Mouse (Mus musculus): ENCODE measurements around the gene Lzts3. TPM values are rescaled to one million over a fixed set of nuclear protein-coding genes. Genes with fewer than 3 reads are reported as not detected.

Gene Lzts3
- polyA plus RNA-seq, 1 experiment: 5.9 TPM

Other genes starting within 250 kb of the Lzts3 start
- gene Cpxm1, start 245.2 kb downstream of the Lzts3 start, polyA plus RNA-seq (2012; rRNA removed): 99.0 and 108 TPM in 2 replicates
- not detected in 2 replicates for gene Gm28372, start 237.6 kb downstream of the Lzts3 start, polyA plus RNA-seq (2012; rRNA removed)
- not detected in 2 replicates for gene 1700020A23Rik, start 237.5 kb downstream of the Lzts3 start, polyA plus RNA-seq (2012; rRNA removed)
- gene Tmem239, start 236.3 kb downstream of the Lzts3 start, polyA plus RNA-seq (2012; rRNA removed): not detected in 2 replicates
- 77.3 and 89.2 TPM in 2 replicates for gene Vps16, start 218.5 kb downstream of the Lzts3 start, polyA plus RNA-seq (2012; rRNA removed)
- 20.6 and 24.2 TPM in 2 replicates for gene Pced1a, start 218.1 kb downstream of the Lzts3 start, polyA plus RNA-seq (2012; rRNA removed)
- 88.9 and 90.1 TPM in 2 replicates for gene Ptpra, start 192.5 kb downstream of the Lzts3 start, polyA plus RNA-seq (2012; rRNA removed)
- gene Mrps26, start 79.1 kb downstream of the Lzts3 start, polyA plus RNA-seq (2012; rRNA removed): 49.7 and 56.9 TPM in 2 replicates
- gene Oxt, start 66.6 kb downstream of the Lzts3 start, polyA plus RNA-seq (2012; rRNA removed): not detected in 2 replicates
- not detected in 2 replicates for gene Avp, start 60.2 kb downstream of the Lzts3 start, polyA plus RNA-seq (2012; rRNA removed)
- gene Fastkd5, start 12.8 kb downstream of the Lzts3 start, polyA plus RNA-seq (2012; rRNA removed): 4.4 and 4.9 TPM in 2 replicates
- 5.8 and 6.9 TPM in 2 replicates for gene Ubox5, start 12.8 kb downstream of the Lzts3 start, polyA plus RNA-seq (2012; rRNA removed)
- 115 and 119 TPM in 2 replicates for gene Ddrgk1, start 21.9 kb upstream of the Lzts3 start, polyA plus RNA-seq (2012; rRNA removed)
- 32.4 and 46.0 TPM in 2 replicates for gene Itpa, start 24.8 kb upstream of the Lzts3 start, polyA plus RNA-seq (2012; rRNA removed)
- 0.77 and 0.84 TPM in 2 replicates for gene Slc4a11, start 54.7 kb upstream of the Lzts3 start, polyA plus RNA-seq (2012; rRNA removed)

Measured in urinary bladder, adult 2 months (tissue).